Mouse (Mus musculus): Measurements from ENCODE around the gene Uqcr10. TPM values are rescaled to one million over a fixed set of nuclear protein-coding genes. Genes with fewer than 3 reads are reported as not detected.
A peak's percentile ranks its signal among the peaks of the same experiment; 100 is the strongest.

Uqcr10 gene
- polyA plus RNA-seq, 1 experiment from 2014 or later: 793 TPM

DNA sequence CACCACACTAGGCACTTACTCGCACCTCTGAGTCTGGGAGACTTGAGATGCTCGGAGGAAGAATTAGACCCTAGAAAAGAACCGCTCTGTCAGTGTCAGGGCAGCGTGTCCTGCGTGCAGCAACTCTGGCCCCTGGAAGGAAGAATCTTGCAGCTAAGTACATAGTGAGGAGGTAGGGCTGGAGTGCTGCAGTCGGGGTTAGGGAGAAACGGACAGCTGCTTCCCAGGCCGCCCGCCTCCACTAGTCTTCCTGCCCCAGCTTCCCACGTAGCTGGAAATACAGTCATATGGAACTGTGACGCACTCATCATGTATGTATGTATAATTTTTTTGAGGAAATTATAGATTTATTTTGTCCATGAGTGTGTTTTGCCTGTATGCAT lies 41.7 kb downstream of the Uqcr10 start:
- H3K9me3 ChIP-seq (replicated peaks): no peaks in the 10 kb centered on the region
- 0 out of 2 replicates have a peak, but pooled peaks cover 6% of the 10 kb centered on the region for H3K4me1 ChIP-seq
- H3K4me2 ChIP-seq: no peak overlapping the region
- H3K27ac ChIP-seq (replicated peaks): 0 out of 2 replicates have a peak overlapping the region, but pooled peaks have one; percentile 1
- H3K4me3 ChIP-seq (replicated peaks): no peak overlapping the region
- no peak overlapping the region for H3K9ac ChIP-seq (replicated peaks)
- WGBS: 89% methylated on average over 11 of the region's 11 CpGs
- peaks cover 42% of the 10 kb centered on the region for H3K36me3 ChIP-seq
- no peaks in the 10 kb centered on the region for H3K27me3 ChIP-seq (replicated peaks)
- ATAC-seq (ENCODE audit: low FRiP score): no peak

GRCm38 (mm10) chr11:4661871-4662495 lies 42.2 kb downstream of the Uqcr10 start:
- Histone ChIP-seq H3K27ac (replicated peaks) (0 out of 2 replicates have a peak overlapping the region, but pooled peaks have one; percentile 9), H3K9ac (replicated peaks) (no peak overlapping the region), H3K4me1 (0 out of 2 replicates have a peak, but pooled peaks cover 6% of the 10 kb centered on the region), H3K4me3 (replicated peaks) (no peak overlapping the region), H3K4me2 (no peak overlapping the region), H3K36me3 (peaks cover 46% of the 10 kb centered on the region), H3K9me3 (replicated peaks) (no peaks in the 10 kb centered on the region), H3K27me3 (replicated peaks) (no peaks in the 10 kb centered on the region)
- 74% methylated on average over 10 of the region's 10 CpGs for WGBS
- ATAC-seq (ENCODE audit: low FRiP score): no peak; the same call in 1 of the 2 replicates

DNA sequence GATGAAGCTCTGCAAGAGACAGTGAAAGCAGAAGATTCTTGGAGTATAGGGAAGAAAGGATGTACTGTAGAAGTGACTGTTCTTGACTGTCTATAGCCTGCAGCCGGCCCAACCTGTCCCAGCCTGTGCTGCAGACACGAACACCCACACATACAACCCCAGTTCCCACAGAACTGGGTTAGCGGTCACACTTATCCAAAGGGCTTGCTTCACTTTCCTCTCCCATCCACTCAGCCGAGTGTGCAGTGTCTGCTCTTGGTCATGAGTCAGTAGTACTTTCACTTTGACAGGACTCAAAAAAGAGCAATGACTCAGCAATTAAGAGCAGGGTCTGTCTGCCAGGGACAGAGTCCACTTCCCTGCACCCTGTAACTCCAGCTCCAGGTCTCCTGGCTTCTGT lies 42.8 kb downstream of the Uqcr10 start:
- Histone ChIP-seq H3K4me2 (no peak overlapping the region), H3K27ac (replicated peaks) (0 out of 2 replicates have a peak overlapping the region, but pooled peaks have one; percentile 9), H3K27me3 (replicated peaks) (no peaks in the 10 kb centered on the region), H3K9ac (replicated peaks) (no peak overlapping the region), H3K9me3 (replicated peaks) (no peaks in the 10 kb centered on the region), H3K4me1 (0 out of 2 replicates have a peak, but pooled peaks cover 6% of the 10 kb centered on the region), H3K36me3 (peaks cover 47% of the 10 kb centered on the region), H3K4me3 (replicated peaks) (no peak overlapping the region)
- no peak for ATAC-seq (ENCODE audit: low FRiP score)
- WGBS: 90% methylated on average over 4 of the region's 4 CpGs

DNA sequence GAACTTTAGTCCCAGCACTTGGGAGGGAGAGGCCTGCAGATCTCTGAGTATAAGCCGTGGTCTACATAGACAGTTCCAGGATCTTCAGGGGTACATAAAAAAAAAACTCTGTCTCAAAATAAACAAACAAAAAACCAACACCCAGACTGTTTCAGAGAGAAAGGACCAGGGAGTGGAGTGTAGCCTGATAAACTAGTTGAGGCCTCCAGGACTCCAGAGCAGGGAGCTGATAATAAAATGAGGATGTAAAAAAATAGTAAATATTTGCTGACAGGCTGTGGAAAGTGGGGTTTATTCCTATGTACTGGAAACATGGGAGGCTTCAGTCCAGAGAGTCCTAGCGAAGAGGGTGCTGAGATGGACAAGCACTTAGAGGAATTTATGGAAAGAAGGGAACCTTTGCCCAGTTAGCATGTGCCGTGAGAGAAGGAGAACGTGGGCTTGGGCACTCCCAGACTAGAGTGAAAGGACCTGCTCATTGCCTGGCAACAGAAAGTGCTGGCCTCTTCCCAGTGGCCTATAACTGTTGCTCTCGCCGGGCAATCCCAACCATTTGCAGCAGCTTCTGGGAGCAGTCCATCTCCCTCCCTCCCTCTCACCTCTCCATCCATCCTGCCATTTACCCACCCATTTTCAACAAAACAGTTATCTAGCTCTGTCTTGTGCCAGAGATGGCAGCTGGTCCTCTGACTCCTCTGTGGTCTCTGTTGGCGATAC lies 43.7 kb downstream of the Uqcr10 start:
- Histone ChIP-seq H3K36me3 (peaks cover 51% of the 10 kb centered on the region), H3K4me2 (no peak overlapping the region), H3K4me1 (0 out of 2 replicates have a peak, but pooled peaks cover 6% of the 10 kb centered on the region), H3K27me3 (replicated peaks) (no peaks in the 10 kb centered on the region), H3K9ac (replicated peaks) (no peak overlapping the region), H3K9me3 (replicated peaks) (no peaks in the 10 kb centered on the region), H3K4me3 (replicated peaks) (no peak overlapping the region), H3K27ac (replicated peaks) (no peak overlapping the region)
- no peak for ATAC-seq (ENCODE audit: low FRiP score)
- WGBS: 74% methylated on average over 7 of the region's 7 CpGs

- Histone ChIP-seq H3K27me3 (replicated peaks) (no peaks in the 10 kb centered on the region), H3K36me3 (peaks cover 57% of the 10 kb centered on the region), H3K4me1 (0 out of 2 replicates have a peak, but pooled peaks cover 6% of the 10 kb centered on the region), H3K4me2 (no peak overlapping the region), H3K9me3 (replicated peaks) (no peaks in the 10 kb centered on the region), H3K9ac (replicated peaks) (no peak overlapping the region), H3K4me3 (replicated peaks) (no peak overlapping the region), H3K27ac (replicated peaks) (no peak overlapping the region)
- ATAC-seq (ENCODE audit: low FRiP score): no peak
- 95% methylated on average over 1 of the region's 1 CpGs for WGBS
These were observed 44.3 kb downstream of the Uqcr10 start for GRCm38 (mm10) chr11:4659818-4660217.

Other genes starting within 250 kb of the Uqcr10 start
- gene Mtmr3, start 109.5 kb downstream of the Uqcr10 start, polyA plus RNA-seq (2015; fragmentation: Nextera tagmentation; extraction: Ambion mirVana): 26.6 and 27.3 TPM in 2 replicates
- gene Gm11032, start 84.3 kb downstream of the Uqcr10 start, polyA plus RNA-seq (2015; fragmentation: Nextera tagmentation; extraction: Ambion mirVana): not detected in 2 replicates
- gene Ascc2, start 66.6 kb downstream of the Uqcr10 start, polyA plus RNA-seq (2015; fragmentation: Nextera tagmentation; extraction: Ambion mirVana): 19.3 and 22.5 TPM in 2 replicates
- gene Zmat5, start 336 bp upstream of the Uqcr10 start, polyA plus RNA-seq (2015; fragmentation: Nextera tagmentation; extraction: Ambion mirVana): 60.9 and 65.3 TPM in 2 replicates
- 2.9 and 4.2 TPM in 2 replicates for gene Cabp7, start 42.4 kb upstream of the Uqcr10 start, polyA plus RNA-seq (2015; fragmentation: Nextera tagmentation; extraction: Ambion mirVana)
- 61.9 and 62.2 TPM in 2 replicates for gene Nf2, start 145.2 kb upstream of the Uqcr10 start, polyA plus RNA-seq (2015; fragmentation: Nextera tagmentation; extraction: Ambion mirVana)
- gene Nipsnap1, start 169.6 kb upstream of the Uqcr10 start, polyA plus RNA-seq (2015; fragmentation: Nextera tagmentation; extraction: Ambion mirVana): 121 and 137 TPM in 2 replicates
- gene Thoc5, start 191.0 kb upstream of the Uqcr10 start, polyA plus RNA-seq (2015; fragmentation: Nextera tagmentation; extraction: Ambion mirVana): 43.4 and 46.5 TPM in 2 replicates
- gene Nefh, start 243.7 kb upstream of the Uqcr10 start, polyA plus RNA-seq (2015; fragmentation: Nextera tagmentation; extraction: Ambion mirVana): 22.1 and 24.0 TPM in 2 replicates

Data from neural tube, embryonic 15.5 days (tissue).